Mouse (Mus musculus): ENCODE measurements around the gene Mrps24.

Mrps24 gene

DNA sequence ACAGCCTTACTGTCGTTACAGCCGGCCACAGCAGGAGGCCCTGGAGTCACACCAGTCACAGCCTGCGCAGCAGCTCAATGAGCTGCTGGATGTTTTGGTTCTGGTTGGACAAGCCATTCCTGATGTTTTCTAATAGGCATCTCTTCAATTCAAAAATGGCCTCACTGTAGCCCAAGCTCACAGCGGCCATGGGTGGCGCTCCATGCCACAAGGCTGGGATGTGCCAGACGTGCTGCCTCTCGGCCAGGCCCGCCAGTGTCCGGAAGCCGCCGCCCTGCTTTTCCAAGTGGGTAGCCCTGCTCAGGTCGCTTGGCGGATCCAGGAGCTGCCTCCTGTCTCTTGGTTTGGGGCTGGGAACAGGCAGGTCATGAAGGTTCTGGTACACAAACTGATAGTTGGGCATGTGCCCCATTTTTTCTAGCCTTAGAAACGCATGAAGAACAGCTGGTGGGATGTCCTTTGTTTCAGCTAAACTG is at the start of gene Mrps24:
TSS of gene Mrps24 (minus strand) at position 51 of the 476 bp plus-strand sequence.
- peak; percentile 29 for DNase-seq (ENCODE audit: low read depth, low spot score)

- no peak for DNase-seq (ENCODE audit: low read depth, low spot score)
Measured at GRCm38 (mm10) chr11:5762633-5762982, 47.1 kb upstream of the Mrps24 start.

DNA sequence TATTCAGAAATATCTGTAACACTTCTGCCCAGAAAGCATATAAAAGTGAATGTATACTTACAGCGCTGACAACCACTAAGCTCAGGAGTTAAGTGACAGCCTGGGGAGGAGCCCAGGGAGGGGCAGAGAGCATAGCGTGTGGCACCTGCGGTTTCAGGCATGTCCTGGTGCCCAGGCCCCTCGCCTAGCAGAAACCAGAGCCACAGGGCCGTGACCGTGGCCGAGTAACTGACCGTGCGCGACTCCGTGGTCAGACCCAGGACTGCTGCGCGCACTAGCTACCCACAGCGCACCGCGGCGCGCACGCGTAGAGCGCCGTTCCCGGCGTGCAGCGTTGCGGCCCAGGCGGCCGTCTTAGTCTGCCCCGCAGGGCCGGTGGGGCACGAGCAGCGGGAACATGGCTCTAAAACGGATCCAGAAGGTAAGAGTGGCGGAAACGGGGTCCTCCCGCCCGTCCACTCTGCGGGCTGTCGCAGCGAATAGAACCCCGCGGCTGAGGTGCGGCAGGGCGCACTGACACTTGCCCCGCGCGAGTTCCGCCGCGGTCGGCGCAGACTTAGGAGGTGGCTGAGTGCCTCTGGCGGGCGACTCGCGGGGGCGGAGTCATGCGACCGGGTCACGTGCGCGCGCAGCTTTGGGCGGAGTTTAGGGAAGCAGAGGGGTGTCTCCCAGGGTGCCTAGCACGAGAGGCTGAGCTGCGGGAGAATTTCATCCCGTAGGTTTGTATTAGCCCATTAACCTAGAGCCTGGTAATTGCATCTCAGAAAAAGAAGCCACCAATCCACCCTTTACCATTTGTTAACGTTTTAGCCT is 46.5 kb upstream of the Mrps24 start, which contains the start of gene Urgcp:
TSS of gene Urgcp (minus strand) at position 557 of the 813 bp plus-strand sequence.
- peak; percentile 94 for DNase-seq (ENCODE audit: low read depth, low spot score)

DNA sequence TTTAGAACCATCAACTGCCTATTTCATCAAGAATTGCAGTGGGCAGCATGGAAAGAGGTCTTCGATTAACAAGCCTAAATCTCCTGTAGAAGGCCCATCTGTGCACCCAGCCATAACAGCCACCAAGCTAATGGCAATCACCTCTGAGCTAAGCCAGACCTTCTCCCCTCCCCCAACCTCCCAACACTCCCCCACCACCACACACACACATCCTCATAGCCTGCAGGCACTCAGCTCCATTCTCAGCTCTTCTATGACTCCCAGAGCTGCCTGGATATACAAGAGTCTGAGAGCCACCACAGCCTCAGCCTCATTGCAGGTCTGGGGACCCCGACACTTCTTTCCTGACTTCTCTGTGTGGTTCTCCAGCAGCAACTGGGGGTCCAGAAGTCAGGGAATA is 38.3 kb upstream of the Mrps24 start:
- DNase-seq (ENCODE audit: low read depth, low spot score): no peak

GRCm38 (mm10) chr11:5744951-5745350 is 29.5 kb upstream of the Mrps24 start:
- DNase-seq (ENCODE audit: low read depth, low spot score): no peak

DNA sequence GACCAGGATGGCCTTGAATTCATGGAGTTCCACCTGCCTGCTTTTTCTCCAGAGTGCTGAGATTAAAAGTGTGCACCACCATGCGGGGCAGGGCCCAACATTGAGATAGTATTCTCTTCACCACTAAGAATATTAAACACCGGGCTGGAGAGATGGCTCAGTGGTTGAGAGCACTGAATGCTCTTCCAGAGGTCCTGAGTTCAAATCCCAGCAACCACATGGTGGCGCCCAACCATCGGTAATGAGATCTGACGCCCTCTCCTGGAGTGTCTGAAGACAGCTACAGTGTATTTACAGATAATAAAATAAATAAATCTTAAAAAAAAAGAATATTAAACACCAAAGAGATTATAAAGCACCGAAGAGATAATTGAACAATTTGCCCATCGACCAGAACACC is 26.6 kb upstream of the Mrps24 start:
- DNase-seq (ENCODE audit: low read depth, low spot score): no peak

- DNase-seq (ENCODE audit: low read depth, low spot score): peak; percentile 87
Measured at GRCm38 (mm10) chr11:5740965-5741627, 25.6 kb upstream of the Mrps24 start.

- DNase-seq (ENCODE audit: low read depth, low spot score): no peak
Measured at GRCm38 (mm10) chr11:5740599-5740964, 25.1 kb upstream of the Mrps24 start.

DNA sequence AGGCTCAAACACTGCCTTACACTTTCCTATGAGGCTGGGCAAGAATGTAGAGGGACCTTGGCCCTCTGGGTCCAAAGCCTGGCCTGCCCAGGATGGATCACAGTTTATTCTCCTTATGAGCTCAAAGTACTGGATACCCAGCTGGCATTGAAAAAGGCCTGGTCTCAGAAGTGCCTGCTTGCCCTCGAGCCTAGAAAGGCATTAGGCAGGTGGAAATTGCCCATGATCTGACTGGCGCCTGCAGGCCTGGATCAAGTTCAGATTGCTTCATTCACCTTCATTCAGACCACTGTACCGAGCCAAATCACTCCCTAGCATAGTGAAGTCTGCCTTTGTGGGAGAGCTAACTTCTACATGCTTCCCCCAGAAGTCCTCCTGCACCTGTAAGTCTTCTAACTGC is 24.4 kb upstream of the Mrps24 start:
- DNase-seq (ENCODE audit: low read depth, low spot score): no peak

GRCm38 (mm10) chr11:5738888-5739632 is 23.6 kb upstream of the Mrps24 start:
- DNase-seq (ENCODE audit: low read depth, low spot score): no peak

GRCm38 (mm10) chr11:5737137-5737536 is 21.7 kb upstream of the Mrps24 start:
- no peak for DNase-seq (ENCODE audit: low read depth, low spot score)

GRCm38 (mm10) chr11:5734323-5734722 is 18.8 kb upstream of the Mrps24 start:
- DNase-seq (ENCODE audit: low read depth, low spot score): peak; percentile 47

DNA sequence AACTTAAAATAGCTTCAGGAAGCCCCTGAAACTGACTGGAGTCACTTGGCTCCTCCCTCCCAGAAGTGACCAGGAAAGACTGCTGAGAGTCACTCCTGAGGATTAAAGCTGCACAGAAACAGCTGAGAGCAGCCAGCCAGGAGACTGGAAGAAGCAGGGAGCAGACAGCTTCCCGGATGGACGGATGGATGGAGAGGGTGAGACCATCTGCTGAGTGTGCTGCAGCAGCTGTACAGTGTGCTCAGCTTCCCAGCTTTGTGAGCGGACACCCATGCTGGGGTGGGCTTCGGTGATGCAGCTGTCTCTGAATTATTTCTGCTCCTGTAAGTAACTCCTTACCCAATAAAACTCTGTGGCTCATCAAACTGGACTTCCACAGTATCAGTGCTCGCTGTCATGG is 16.9 kb upstream of the Mrps24 start:
- no peak for DNase-seq (ENCODE audit: low read depth, low spot score)

DNA sequence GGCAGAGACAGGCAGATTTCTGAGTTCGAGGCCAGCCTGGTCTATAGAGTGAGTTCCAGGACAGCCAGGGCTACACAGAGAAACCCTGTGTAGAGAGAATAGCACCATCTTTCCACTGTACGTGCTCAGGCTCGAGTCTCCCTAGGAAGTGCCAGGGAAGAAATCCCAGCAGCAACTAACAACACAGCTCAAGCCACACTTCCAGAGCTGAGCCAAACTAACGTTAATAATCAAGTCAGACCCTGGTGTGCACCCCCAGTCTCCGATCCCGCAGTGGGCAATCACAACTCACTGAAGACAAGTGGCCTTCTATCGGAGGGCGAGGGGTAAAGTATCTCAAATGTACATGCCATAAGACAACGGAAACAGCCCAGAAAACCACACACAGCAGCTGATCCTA is 14.1 kb upstream of the Mrps24 start:
- DNase-seq (ENCODE audit: low read depth, low spot score): no peak

DNA sequence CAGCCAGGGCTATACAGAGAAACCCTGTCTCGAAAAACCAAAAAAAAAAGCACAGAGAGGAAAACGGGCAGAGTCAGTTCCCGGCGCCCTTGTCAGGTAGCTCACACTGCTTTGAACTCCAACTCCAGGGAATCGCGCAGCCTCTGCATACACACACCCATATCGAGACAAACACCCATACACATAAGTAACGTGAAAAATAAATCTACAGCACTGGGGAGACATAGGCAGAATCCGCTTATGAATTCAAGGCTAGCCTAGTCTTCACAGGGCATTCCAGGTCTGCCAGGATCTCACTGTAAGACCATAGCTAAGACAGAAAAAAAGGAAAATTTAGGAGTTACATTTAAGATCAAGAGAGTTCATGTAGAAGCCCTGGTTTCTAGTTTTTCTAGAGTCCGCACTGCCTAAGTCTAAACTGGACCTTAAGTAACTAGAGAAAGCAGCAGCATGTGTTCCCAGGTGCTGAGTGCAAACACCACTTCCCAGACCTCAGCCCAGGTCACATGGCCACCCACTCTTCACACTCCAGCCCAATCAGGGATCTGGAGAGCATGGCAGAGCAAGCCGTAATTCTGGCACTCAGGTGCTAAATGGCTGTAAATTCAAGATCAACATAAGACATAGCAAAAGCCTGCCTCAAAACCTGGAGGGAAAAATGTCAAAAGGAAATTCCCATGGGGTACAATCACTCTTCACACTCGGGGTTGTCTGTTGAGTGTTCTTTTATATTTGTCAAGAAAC is 3.3 kb upstream of the Mrps24 start:
- DNase-seq (ENCODE audit: low read depth, low spot score): no peak

GRCm38 (mm10) chr11:5716938-5717705 is 1.6 kb upstream of the Mrps24 start:
- peak; percentile 86 for DNase-seq (ENCODE audit: low read depth, low spot score)

DNA sequence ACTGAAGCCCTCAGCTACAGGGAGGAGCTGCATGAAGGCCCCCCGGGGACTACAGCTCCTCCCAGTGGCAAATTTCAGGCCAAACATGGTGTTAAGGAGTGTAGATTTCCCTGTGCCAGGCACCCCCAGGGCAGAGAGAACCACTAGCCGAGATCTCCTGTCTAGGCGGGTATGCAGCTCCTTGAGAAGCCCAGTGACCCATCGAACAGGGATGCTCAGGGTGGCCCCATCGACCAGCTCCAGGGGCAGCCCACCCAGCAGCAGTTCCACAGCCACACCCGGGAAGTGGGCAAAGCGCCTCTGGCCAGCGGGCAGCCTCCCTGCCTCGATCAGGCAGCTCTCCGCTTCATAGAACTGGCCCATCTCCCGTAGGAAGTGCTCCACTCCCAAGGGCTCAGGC is 766 bp upstream of the Mrps24 start:
- peak; percentile 23 for DNase-seq (ENCODE audit: low read depth, low spot score)

- DNase-seq (ENCODE audit: low read depth, low spot score): no peak
Measured at GRCm38 (mm10) chr11:5715179-5715578, 301 bp downstream of the Mrps24 start.

GRCm38 (mm10) chr11:5707530-5708353 is 7.7 kb downstream of the Mrps24 start:
- peak; percentile 90 for DNase-seq (ENCODE audit: low read depth, low spot score)

All from R1 (cell line).